ENCODE assay signal across 24 mouse cellular contexts in genomic region chr3:50387280-50387679, GRCm38 (mm10). TPM values are rescaled to one million over a fixed set of nuclear protein-coding genes. Genes with fewer than 3 reads are reported as not detected.
DNase-seq lines count a peak whose midpoint lies in the region; ATAC-seq lines count a peak whose summit lies in the region.
"Had no signal": no experiment of that assay in that cellular context is flagged by ENCODE, and none has a peak within 500 bp of the region (broad histone marks: within the 10 kb centered on the region; RNA-seq: fewer than 3 reads in every experiment).

No protein-coding gene starts in this region.

- H3K9me3 ChIP-seq in kidney, embryonic 14.5 days (ENCODE audit: control insufficient read depth, low read length), result peaks cover 7% of the 10 kb centered on the region; the same call in 1 of the 2 replicates
- no peaks in the 10 kb centered on the region for H3K9me3 ChIP-seq in embryonic facial prominence, embryonic 12.5 days
- 0 out of 2 replicates have a peak, but pooled peaks cover 7% of the 10 kb centered on the region for H3K9me3 ChIP-seq in midbrain, embryonic 13.5 days
- H3K9me3 ChIP-seq: hindbrain, embryonic 15.5 days; megakaryocyte, embryonic 14.5 days had no signal

- H3K27me3 ChIP-seq in kidney, embryonic 14.5 days (ENCODE audit: control insufficient read depth, insufficient read depth, low read length), result no peaks in the 10 kb centered on the region
- H3K27me3 ChIP-seq in embryonic facial prominence, embryonic 12.5 days, result no peaks in the 10 kb centered on the region
- H3K27me3 ChIP-seq in midbrain, embryonic 13.5 days, result no peaks in the 10 kb centered on the region
- H3K27me3 ChIP-seq: hindbrain, embryonic 15.5 days had no signal

- ATAC-seq in kidney, embryonic 14.5 days (ENCODE audit: low FRiP score, low TSS enrichment), result peak; percentile 44
- ATAC-seq in embryonic facial prominence, embryonic 12.5 days (ENCODE audit: insufficient number of reproducible peaks, insufficient read depth, low FRiP score, low TSS enrichment), result 0 out of 2 replicates have a peak, but pooled peaks have one; percentile 52
- 0 out of 2 replicates have a peak, but pooled peaks have one; percentile 49 for ATAC-seq in midbrain, embryonic 13.5 days
- ATAC-seq: intestine, postnatal 0 days; Patski had no signal

- 0 out of 2 replicates have a peak, but pooled peaks cover 4% of the 10 kb centered on the region for H3K4me1 ChIP-seq in kidney, embryonic 14.5 days (ENCODE audit: control insufficient read depth, insufficient read depth, low read length)
- peaks cover 13% of the 10 kb centered on the region; the same call in 1 of the 2 replicates for H3K4me1 ChIP-seq in embryonic facial prominence, embryonic 12.5 days
- peaks cover 22% of the 10 kb centered on the region for H3K4me1 ChIP-seq in midbrain, embryonic 13.5 days (replicated peaks)

- no peak overlapping the region for H3K4me3 ChIP-seq in kidney, embryonic 14.5 days (ENCODE audit: low read length)
- no peak overlapping the region for H3K4me3 ChIP-seq in embryonic facial prominence, embryonic 12.5 days
- no peak overlapping the region for H3K4me3 ChIP-seq in midbrain, embryonic 13.5 days (replicated peaks)
- H3K4me3 ChIP-seq: hindbrain, embryonic 15.5 days; layer of hippocampus, adult 2 months; megakaryocyte, embryonic 14.5 days; myocyte had no signal

- H3K36me3 ChIP-seq in kidney, embryonic 14.5 days (ENCODE audit: control insufficient read depth, insufficient read depth, low read length), result no peaks in the 10 kb centered on the region
- H3K36me3 ChIP-seq in embryonic facial prominence, embryonic 12.5 days, result no peaks in the 10 kb centered on the region
- no peaks in the 10 kb centered on the region for H3K36me3 ChIP-seq in midbrain, embryonic 13.5 days
- H3K36me3 ChIP-seq: hindbrain, embryonic 15.5 days had no signal

- no peak overlapping the region for H3K4me2 ChIP-seq in kidney, embryonic 14.5 days (replicated peaks; ENCODE audit: low read depth, low read length)
- no peak overlapping the region for H3K4me2 ChIP-seq in embryonic facial prominence, embryonic 12.5 days (replicated peaks)
- no peak overlapping the region for H3K4me2 ChIP-seq in midbrain, embryonic 13.5 days (replicated peaks)
- H3K4me2 ChIP-seq: heart, embryonic 11.5 days; hindbrain, embryonic 15.5 days; liver, embryonic 11.5 days had no signal

- 55% methylated on average over 4 of the region's 4 CpGs for WGBS in kidney, embryonic 14.5 days
- 37% methylated on average over 4 of the region's 4 CpGs for WGBS in embryonic facial prominence, embryonic 12.5 days
- WGBS in midbrain, embryonic 13.5 days, result 2% methylated on average over 3 of the region's 4 CpGs

- no peak overlapping the region for H3K27ac ChIP-seq in kidney, embryonic 14.5 days (ENCODE audit: low read depth, low read length)
- no peak overlapping the region for H3K27ac ChIP-seq in embryonic facial prominence, embryonic 12.5 days
- no peak overlapping the region for H3K27ac ChIP-seq in midbrain, embryonic 13.5 days
- H3K27ac ChIP-seq: hindbrain, embryonic 15.5 days; layer of hippocampus, adult 2 months; stomach, postnatal 0 days had no signal

- DNase-seq in embryo, embryonic 10.5 days (ENCODE audit: low spot score), result peak; percentile 31
- no peak for DNase-seq in embryo, embryonic 10 days (ENCODE audit: low spot score)
- no peak for DNase-seq in kidney, adult 9 months
- DNase-seq in right cerebral cortex, postnatal 14 days, result no peak
- DNase-seq in gastrocnemius, postnatal 25 days, result no peak
- DNase-seq: adrenal gland, postnatal 10 days; cerebellum, adult 9-11 months; heart, postnatal 10 days; kidney, postnatal 10 days; layer of hippocampus, postnatal 36 days; lung, adult 18-20 months; lung, postnatal 14 days had no signal

- H3K9ac ChIP-seq in kidney, embryonic 14.5 days (ENCODE audit: low read depth, low read length), result no peak overlapping the region
- H3K9ac ChIP-seq in embryonic facial prominence, embryonic 12.5 days, result no peak overlapping the region
- no peak overlapping the region for H3K9ac ChIP-seq in midbrain, embryonic 13.5 days (replicated peaks)
- H3K9ac ChIP-seq: hindbrain, embryonic 15.5 days had no signal

RNA-seq across cellular contexts. Expression of gene Slc7a11, which starts 56.1 kb away (rescaled TPM):
- 0.23 and 0.58 TPM in 2 replicates for polyA plus RNA-seq in kidney, embryonic 14.5 days (2014; fragmentation: Nextera tagmentation; extraction: Ambion mirVana)
- 1.2 TPM in 2 replicates for polyA plus RNA-seq in embryonic facial prominence, embryonic 12.5 days (2016; fragmentation: Nextera tagmentation; extraction: Ambion mirVana)
- 1.4 and 1.7 TPM in 2 replicates for polyA plus RNA-seq in midbrain, embryonic 13.5 days (2015; fragmentation: Nextera tagmentation; extraction: Ambion mirVana)
- under 1 TPM; 0.11 to 0.23 TPM for total RNA-seq in gastrocnemius, postnatal 25 days (2021)
